Comparison of ENCODE assay signal across 8 mouse cellular contexts in the genomic region with DNA sequence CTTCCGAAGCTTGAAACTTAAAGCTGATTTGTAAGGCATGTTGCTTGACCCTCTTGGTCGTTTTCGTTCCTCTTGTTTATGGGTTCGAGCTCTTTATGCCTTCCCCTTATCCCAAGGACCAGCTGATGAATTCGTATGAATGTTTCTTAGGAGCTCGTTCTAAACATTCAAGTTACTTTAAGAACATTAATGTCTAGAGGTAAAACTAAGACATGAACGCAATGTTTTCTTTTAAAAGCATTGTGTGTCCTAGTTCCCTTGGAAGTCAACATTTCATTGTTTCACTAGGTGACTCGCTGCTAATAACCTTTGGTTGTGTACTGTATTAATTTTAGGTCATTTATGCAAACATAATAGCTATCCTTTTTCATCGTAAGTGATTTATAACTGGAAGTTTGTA. TPM values are rescaled to one million over a fixed set of nuclear protein-coding genes. Genes with fewer than 3 reads are reported as not detected.
DNase-seq lines count a peak whose midpoint lies in the region; ATAC-seq lines count a peak whose summit lies in the region.

No protein-coding gene starts in this region.

- no peak overlapping the region for H3K9ac ChIP-seq in heart, embryonic 15.5 days
- no peak overlapping the region; the same call in 1 of the 2 replicates for H3K9ac ChIP-seq in hindbrain, embryonic 15.5 days
- no peak overlapping the region for H3K9ac ChIP-seq in midbrain, embryonic 14.5 days (replicated peaks; ENCODE audit: low read length)

- peaks cover 7% of the 10 kb centered on the region; the same call in 1 of the 2 replicates for H3K4me1 ChIP-seq in heart, embryonic 15.5 days (replicated peaks)
- peaks cover 15% of the 10 kb centered on the region for H3K4me1 ChIP-seq in embryonic facial prominence, embryonic 10.5 days
- H3K4me1 ChIP-seq in hindbrain, embryonic 15.5 days (replicated peaks) = peaks cover 11% of the 10 kb centered on the region
- peaks cover 10% of the 10 kb centered on the region; the same call in 1 of the 2 replicates for H3K4me1 ChIP-seq in midbrain, embryonic 14.5 days (ENCODE audit: control insufficient read depth, insufficient read depth, low read length)

- H3K27me3 ChIP-seq in heart, embryonic 15.5 days = no peaks in the 10 kb centered on the region
- no peaks in the 10 kb centered on the region for H3K27me3 ChIP-seq in embryonic facial prominence, embryonic 10.5 days (replicated peaks; ENCODE audit: low read depth, poor library complexity, severe bottlenecking)
- no peaks in the 10 kb centered on the region for H3K27me3 ChIP-seq in hindbrain, embryonic 15.5 days
- no peaks in the 10 kb centered on the region for H3K27me3 ChIP-seq in midbrain, embryonic 14.5 days (ENCODE audit: control insufficient read depth, insufficient read depth, low read length)

- peak overlapping the region; percentile 67 for H3K4me3 ChIP-seq in heart, embryonic 15.5 days
- H3K4me3 ChIP-seq in embryonic facial prominence, embryonic 10.5 days = peak overlapping the region; percentile 81
- H3K4me3 ChIP-seq in hindbrain, embryonic 15.5 days = peak overlapping the region; percentile 92
- peak overlapping the region; percentile 82 for H3K4me3 ChIP-seq in midbrain, embryonic 14.5 days (replicated peaks; ENCODE audit: low read depth, low read length)

- H3K27ac ChIP-seq in heart, embryonic 15.5 days = no peak overlapping the region
- peak overlapping the region; percentile 94; the same call in 1 of the 2 replicates for H3K27ac ChIP-seq in embryonic facial prominence, embryonic 10.5 days (replicated peaks)
- no peak overlapping the region for H3K27ac ChIP-seq in hindbrain, embryonic 15.5 days (replicated peaks)
- no peak overlapping the region for H3K27ac ChIP-seq in midbrain, embryonic 14.5 days (replicated peaks; ENCODE audit: low read depth, low read length)

- intact Hi-C loops in heart, postnatal 25 days (cut with DNase I) = no loop called here
- intact Hi-C loops in left cerebral cortex, postnatal 14 days (cut with DNase I) = no loop called here

- DNase-seq in heart, postnatal 25 days (ENCODE audit: low spot score) = no peak
- no peak for DNase-seq in embryonic facial prominence, embryonic 10.5 days (ENCODE audit: low spot score)
- DNase-seq in midbrain, embryonic 14.5 days = no peak
- no peak for DNase-seq in c-Kit-positive CD71-positive TER-119-positive erythroid progenitor cells, embryonic 14.5 days (ENCODE audit: low spot score)
- DNase-seq in left cerebral cortex, postnatal 14 days (ENCODE audit: low spot score in 2 of 2) = no peak

- H3K9me3 ChIP-seq in heart, embryonic 15.5 days (replicated peaks) = no peaks in the 10 kb centered on the region
- H3K9me3 ChIP-seq in embryonic facial prominence, embryonic 10.5 days = no peaks in the 10 kb centered on the region
- no peaks in the 10 kb centered on the region for H3K9me3 ChIP-seq in hindbrain, embryonic 15.5 days
- no peaks in the 10 kb centered on the region for H3K9me3 ChIP-seq in midbrain, embryonic 14.5 days (ENCODE audit: control insufficient read depth, low read length)

- 81% methylated on average over 9 of the region's 9 CpGs for WGBS in heart, embryonic 15.5 days
- 89% methylated on average over 9 of the region's 9 CpGs for WGBS in embryonic facial prominence, embryonic 10.5 days
- 87% methylated on average over 9 of the region's 9 CpGs for WGBS in hindbrain, embryonic 15.5 days
- WGBS in midbrain, embryonic 14.5 days = 84% methylated on average over 9 of the region's 9 CpGs

- ATAC-seq in heart, embryonic 15.5 days (replicated peaks; ENCODE audit: insufficient number of reproducible peaks, insufficient read depth, low FRiP score, low read depth) = no peak
- ATAC-seq in hindbrain, embryonic 15.5 days (ENCODE audit: low FRiP score, low read depth) = no peak
- no peak for ATAC-seq in midbrain, embryonic 14.5 days (ENCODE audit: low FRiP score, low TSS enrichment)
- no peak for ATAC-seq in activated CD4-positive, CD25-positive, alpha-beta regulatory T cell, adult 4 months

- peak overlapping the region; percentile 83 for H3K4me2 ChIP-seq in heart, embryonic 15.5 days
- H3K4me2 ChIP-seq in hindbrain, embryonic 15.5 days = peak overlapping the region; percentile 93
- H3K4me2 ChIP-seq in midbrain, embryonic 14.5 days (ENCODE audit: low read length) = peak overlapping the region; percentile 83

- no peaks in the 10 kb centered on the region for H3K36me3 ChIP-seq in heart, embryonic 15.5 days
- no peaks in the 10 kb centered on the region for H3K36me3 ChIP-seq in embryonic facial prominence, embryonic 10.5 days (replicated peaks)
- no peaks in the 10 kb centered on the region for H3K36me3 ChIP-seq in hindbrain, embryonic 15.5 days
- no peaks in the 10 kb centered on the region for H3K36me3 ChIP-seq in midbrain, embryonic 14.5 days (ENCODE audit: control insufficient read depth, insufficient read depth, low read length)

RNA-seq across cellular contexts. Expression of a gene that starts 4.2 kb away (rescaled TPM):
- 11.6 and 12.9 TPM in 2 replicates for polyA plus RNA-seq in heart, embryonic 15.5 days (2015; fragmentation: Nextera tagmentation; extraction: Ambion mirVana)
- total RNA-seq in heart, postnatal 25 days (2021) = 10 to 100 TPM; 11.6 to 12.0 TPM
- polyA plus RNA-seq in embryonic facial prominence, embryonic 10.5 days (2016; fragmentation: Nextera tagmentation; extraction: Ambion mirVana) = 6.4 and 7.0 TPM in 2 replicates
- polyA plus RNA-seq in hindbrain, embryonic 15.5 days (2015; fragmentation: Nextera tagmentation; extraction: Ambion mirVana) = 9.1 and 9.8 TPM in 2 replicates
- 7.7 and 8.8 TPM in 2 replicates for polyA plus RNA-seq in midbrain, embryonic 14.5 days (2014; fragmentation: Nextera tagmentation; extraction: Ambion mirVana)
- total RNA-seq in left cerebral cortex, postnatal 14 days (2021) = 10 to 100 TPM; 11.3 to 12.9 TPM
- 1 to 10 TPM; 4.9 to 7.3 TPM for polyA plus RNA-seq in activated CD4-positive, CD25-positive, alpha-beta regulatory T cell, adult 4 months (2017; shearing (Covaris generic))
